Mouse (Mus musculus): Measurements from ENCODE around the gene Gemin7. TPM values are rescaled to one million over a fixed set of nuclear protein-coding genes. Genes with fewer than 3 reads are reported as not detected.

The Gemin7 gene
- total and polyA plus RNA-seq, 2 experiments from 2014 or later = 38.2 to 148 TPM

GRCm38 (mm10) chr7:19551634-19552033 is 25.8 kb downstream of the Gemin7 start:
- DNase-seq = no peak
- no peak for TF ChIP-seq CTCF (IDR thresholded peaks at IDR 0.05; ENCODE audit: low read depth)
- WGBS = 90% methylated on average over 5 of the region's 5 CpGs
- Histone ChIP-seq H3K9me3 (ENCODE audit: low read length) (no peaks in the 10 kb centered on the region), H3K4me2 (ENCODE audit: low read depth) (no peak overlapping the region), H3K27me3 (ENCODE audit: insufficient read depth, low read length) (no peaks in the 10 kb centered on the region), H3K36me3 (ENCODE audit: insufficient read depth) (peaks cover 3% of the 10 kb centered on the region; the same call in 1 of the 2 replicates), H3K9ac (no peak overlapping the region), H3K4me3 (ENCODE audit: low read depth, low read length) (no peak overlapping the region), H3K27ac (ENCODE audit: low read depth, low read length) (no peak overlapping the region), H3K4me1 (ENCODE audit: insufficient read depth) (no peaks in the 10 kb centered on the region)
- no peak for ATAC-seq

- H3K4me3 ChIP-seq (ENCODE audit: low read depth, low read length) = no peak overlapping the region
- ATAC-seq (no peak), DNase-seq (no peak)
- no peak overlapping the region for H3K4me2 ChIP-seq (ENCODE audit: low read depth)
- no peaks in the 10 kb centered on the region for H3K9me3 ChIP-seq (ENCODE audit: low read length)
- H3K4me1 ChIP-seq (ENCODE audit: insufficient read depth) = no peaks in the 10 kb centered on the region
- H3K9ac ChIP-seq = no peak overlapping the region
- WGBS = 93% methylated on average over 10 of the region's 10 CpGs
- H3K27me3 ChIP-seq (ENCODE audit: insufficient read depth, low read length) = no peaks in the 10 kb centered on the region
- TF ChIP-seq CTCF (IDR thresholded peaks at IDR 0.05; ENCODE audit: low read depth) = no peak
- peaks cover 3% of the 10 kb centered on the region; the same call in 1 of the 2 replicates for H3K36me3 ChIP-seq (ENCODE audit: insufficient read depth)
- H3K27ac ChIP-seq (ENCODE audit: low read depth, low read length) = no peak overlapping the region
Measured at GRCm38 (mm10) chr7:19549394-19549793, 28.0 kb downstream of the Gemin7 start.

GRCm38 (mm10) chr7:19547344-19547969 is 29.9 kb downstream of the Gemin7 start:
- no peaks in the 10 kb centered on the region for H3K4me1 ChIP-seq (ENCODE audit: insufficient read depth)
- H3K4me2 ChIP-seq (ENCODE audit: low read depth) = no peak overlapping the region
- TF ChIP-seq CTCF (IDR thresholded peaks at IDR 0.05; ENCODE audit: low read depth) = no peak
- ATAC-seq = no peak
- H3K27ac ChIP-seq (ENCODE audit: low read depth, low read length) = no peak overlapping the region
- H3K9me3 ChIP-seq (ENCODE audit: low read length) = no peaks in the 10 kb centered on the region
- H3K9ac ChIP-seq = no peak overlapping the region
- H3K36me3 ChIP-seq (ENCODE audit: insufficient read depth) = no peaks in the 10 kb centered on the region
- H3K27me3 ChIP-seq (ENCODE audit: insufficient read depth, low read length) = no peaks in the 10 kb centered on the region
- DNase-seq = no peak
- 68% methylated on average over 2 of the region's 2 CpGs for WGBS
- no peak overlapping the region for H3K4me3 ChIP-seq (ENCODE audit: low read depth, low read length)

DNA sequence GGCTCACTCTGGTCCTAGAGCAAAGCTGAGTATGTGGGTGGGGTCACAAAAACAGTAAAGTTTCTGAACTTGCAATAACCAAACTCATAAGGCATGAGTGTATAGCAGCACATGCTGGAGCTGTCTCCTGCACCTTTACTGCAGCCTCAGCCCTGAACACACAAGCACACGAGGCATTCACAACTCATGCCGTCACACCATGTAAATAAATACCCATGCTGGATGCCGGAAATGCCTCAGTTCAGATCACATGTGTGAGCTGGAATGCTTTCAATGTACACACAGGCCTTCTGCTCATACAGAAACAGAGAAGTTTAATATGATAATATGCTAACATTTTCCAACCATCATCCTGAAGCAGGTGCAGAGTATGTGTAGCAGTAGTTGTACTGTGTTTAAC is 31.4 kb downstream of the Gemin7 start:
- Histone ChIP-seq H3K4me1 (ENCODE audit: insufficient read depth) (0 out of 2 replicates have a peak, but pooled peaks cover 3% of the 10 kb centered on the region), H3K27ac (ENCODE audit: low read depth, low read length) (no peak overlapping the region), H3K36me3 (ENCODE audit: insufficient read depth) (no peaks in the 10 kb centered on the region), H3K9ac (no peak overlapping the region), H3K4me2 (ENCODE audit: low read depth) (no peak overlapping the region), H3K9me3 (ENCODE audit: low read length) (no peaks in the 10 kb centered on the region), H3K27me3 (ENCODE audit: insufficient read depth, low read length) (no peaks in the 10 kb centered on the region), H3K4me3 (ENCODE audit: low read depth, low read length) (no peak overlapping the region)
- DNase-seq (no peak), ATAC-seq (no peak)
- no peak for TF ChIP-seq CTCF (IDR thresholded peaks at IDR 0.05; ENCODE audit: low read depth)
- WGBS = 49% methylated on average over 3 of the region's 3 CpGs

DNA sequence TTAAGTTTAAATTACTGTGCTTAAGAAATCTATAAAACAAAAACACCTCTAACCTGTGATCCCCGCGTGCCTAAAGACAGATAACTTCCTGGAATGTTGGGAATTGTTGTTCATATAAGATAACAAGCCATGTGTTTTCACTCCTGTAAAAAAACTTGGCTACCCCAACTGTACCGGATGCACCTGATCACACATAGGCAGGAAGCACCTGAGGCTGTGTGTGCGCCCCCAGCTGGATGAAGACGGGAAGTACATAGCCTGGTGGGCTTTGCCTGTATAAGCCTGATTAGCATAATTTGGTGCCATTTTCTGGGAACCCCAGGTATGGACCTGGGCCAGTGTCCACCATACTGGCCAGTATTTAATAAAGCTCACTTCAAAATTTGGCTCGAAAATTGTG is 33.8 kb downstream of the Gemin7 start:
- 56% methylated on average over 6 of the region's 6 CpGs for WGBS
- 0 out of 2 replicates have a peak, but pooled peaks cover 3% of the 10 kb centered on the region for H3K4me1 ChIP-seq (ENCODE audit: insufficient read depth)
- ATAC-seq (no peak), DNase-seq (peak; percentile 11)
- H3K27me3 ChIP-seq (ENCODE audit: insufficient read depth, low read length) = no peaks in the 10 kb centered on the region
- no peaks in the 10 kb centered on the region for H3K9me3 ChIP-seq (ENCODE audit: low read length)
- peak; percentile 60 for TF ChIP-seq CTCF (IDR thresholded peaks at IDR 0.05; ENCODE audit: low read depth)
- no peak overlapping the region for H3K4me2 ChIP-seq (ENCODE audit: low read depth)
- no peaks in the 10 kb centered on the region for H3K36me3 ChIP-seq (ENCODE audit: insufficient read depth)
- H3K27ac ChIP-seq (ENCODE audit: low read depth, low read length) = no peak overlapping the region
- no peak overlapping the region for H3K4me3 ChIP-seq (ENCODE audit: low read depth, low read length)
- H3K9ac ChIP-seq = no peak overlapping the region

DNA sequence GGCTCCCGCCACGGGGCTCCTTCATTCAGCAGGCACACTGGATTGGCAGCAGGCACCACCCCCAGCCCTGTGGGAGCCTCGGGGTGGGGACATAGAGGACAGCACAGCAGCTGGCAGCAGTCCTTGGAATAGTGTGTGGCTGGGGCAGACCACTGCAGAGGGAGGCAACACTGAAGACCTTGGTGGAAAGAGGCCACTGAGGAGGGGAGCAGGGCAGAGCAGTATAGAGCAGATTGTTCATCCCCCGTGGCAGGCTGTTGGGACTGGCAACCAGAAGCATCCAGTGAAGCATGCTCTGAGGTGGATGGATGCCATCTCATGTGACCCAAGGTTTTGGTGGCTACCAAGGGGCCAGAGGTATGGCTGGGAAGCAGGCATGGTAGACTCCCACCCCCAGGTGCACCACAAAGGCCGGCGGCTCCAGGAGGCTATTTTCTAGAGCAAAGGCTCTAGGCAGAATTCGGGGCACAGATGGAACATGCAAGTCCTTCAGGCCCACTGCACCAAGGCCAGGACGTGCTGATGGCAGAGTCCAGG is 35.2 kb downstream of the Gemin7 start:
- peak; percentile 88 for ATAC-seq
- H3K4me3 ChIP-seq (ENCODE audit: low read depth, low read length) = no peak overlapping the region
- H3K9ac ChIP-seq = no peak overlapping the region
- TF ChIP-seq CTCF (IDR thresholded peaks at IDR 0.05; ENCODE audit: low read depth) = no peak
- WGBS = 41% methylated on average over 8 of the region's 8 CpGs
- 0 out of 2 replicates have a peak, but pooled peaks cover 3% of the 10 kb centered on the region for H3K4me1 ChIP-seq (ENCODE audit: insufficient read depth)
- H3K27ac ChIP-seq (ENCODE audit: low read depth, low read length) = peak overlapping the region; percentile 50; the same call in 1 of the 2 replicates
- H3K4me2 ChIP-seq (ENCODE audit: low read depth) = no peak overlapping the region
- no peaks in the 10 kb centered on the region for H3K9me3 ChIP-seq (ENCODE audit: low read length)
- DNase-seq = peak; percentile 59
- H3K27me3 ChIP-seq (ENCODE audit: insufficient read depth, low read length) = no peaks in the 10 kb centered on the region
- no peaks in the 10 kb centered on the region for H3K36me3 ChIP-seq (ENCODE audit: insufficient read depth)

DNA sequence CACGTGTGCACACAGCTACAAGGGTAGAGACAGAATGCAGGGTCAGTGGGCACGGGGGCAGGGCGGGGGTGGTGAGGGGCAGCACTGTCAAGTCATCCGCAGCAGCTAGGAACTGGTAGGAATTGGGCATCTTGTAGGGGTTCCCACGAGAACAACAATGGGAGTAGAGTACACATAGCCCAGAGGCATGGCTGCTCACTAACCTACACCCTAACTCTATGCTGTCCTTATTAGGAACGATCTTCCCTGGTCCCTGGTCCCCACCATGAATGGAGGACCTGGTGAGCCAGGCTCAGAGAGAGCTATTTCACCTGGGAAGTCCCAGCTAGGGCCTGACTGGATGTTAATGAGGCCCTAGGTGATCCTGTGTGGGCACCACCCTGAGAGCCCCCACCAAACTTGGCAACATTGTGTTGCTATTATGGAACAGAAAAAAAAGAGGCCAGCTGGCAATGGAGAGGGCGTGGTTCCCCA is 35.7 kb downstream of the Gemin7 start:
- no peak for TF ChIP-seq CTCF (IDR thresholded peaks at IDR 0.05; ENCODE audit: low read depth)
- H3K27ac ChIP-seq (ENCODE audit: low read depth, low read length) = peak overlapping the region; percentile 50; the same call in 1 of the 2 replicates
- DNase-seq = no peak

More for the DNA sequence above, 35.7 kb downstream of the Gemin7 start:
- Histone ChIP-seq H3K36me3 (ENCODE audit: insufficient read depth) (no peaks in the 10 kb centered on the region), H3K9me3 (ENCODE audit: low read length) (no peaks in the 10 kb centered on the region), H3K4me3 (ENCODE audit: low read depth, low read length) (no peak overlapping the region), H3K27me3 (ENCODE audit: insufficient read depth, low read length) (no peaks in the 10 kb centered on the region), H3K9ac (no peak overlapping the region), H3K4me2 (ENCODE audit: low read depth) (no peak overlapping the region), H3K4me1 (ENCODE audit: insufficient read depth) (0 out of 2 replicates have a peak, but pooled peaks cover 3% of the 10 kb centered on the region)
- 53% methylated on average over 7 of the region's 7 CpGs for WGBS
- peak; percentile 17 for ATAC-seq

All from forebrain, postnatal 0 days (tissue).